Mouse (Mus musculus) G1E (cell line): ENCODE measurements around the gene 1190005I06Rik.

ENCODE experiments used
- CTCF ChIP-seq: IDR thresholded peaks from 2 replicates; pipeline ENCODE4 v1.5.1; 2012; ENCODE audit warnings: low read depth, low read length, inconsistent platforms, mixed read lengths
- GATA1 ChIP-seq: IDR thresholded peaks from 2 replicates; pipeline ENCODE4 v1.6.1; 2012; ENCODE audit warnings: borderline replicate concordance, low read length, inconsistent platforms, mixed read lengths

GRCm38 (mm10) chr8:120644663-120645062 is 2.8 kb downstream of the 1190005I06Rik start:
- TF ChIP-seq CTCF (no peak), GATA1 (no peak)
